Mouse (Mus musculus): ENCODE measurements around the gene Fgf22.

- no peak for TF ChIP-seq POLR2A (IDR thresholded peaks at IDR 0.05; ENCODE audit: low read depth, low read length)
- TF ChIP-seq CTCF (IDR thresholded peaks at IDR 0.05; ENCODE audit: borderline replicate concordance, insufficient read depth, low read length) = no peak
These were observed 33.8 kb upstream of the Fgf22 start for GRCm38 (mm10) chr10:79721089-79721488.
